Mouse (Mus musculus) embryonic facial prominence, embryonic 14.5 days (tissue): ENCODE data around the gene Snai3. TPM values are rescaled to one million over a fixed set of nuclear protein-coding genes. Genes with fewer than 3 reads are reported as not detected.

Experiments used
- ATAC-seq: fragments of 200-750 bp; cut with Nextera tagmentation; 2 replicates; pipeline ENCODE4 v1.8.0; 2017; ENCODE audit warnings: low read depth, moderate number of reproducible peaks, moderate TSS enrichment
- DNase-seq: peaks from one replicate; pipeline ENCODE4 v3.0.0-alpha.2; 2015; ENCODE audit warnings: low spot score
- H3K27ac ChIP-seq: fragments of 300-500 bp; sonication (generic); replicated peaks from 2 replicates; pipeline ENCODE4 v1.5.1; 2014; ENCODE audit warnings: low read depth, mild to moderate bottlenecking, low read length, moderate library complexity
- H3K27me3 ChIP-seq: fragments of 300-500 bp; sonication (generic); replicated peaks from 2 replicates; pipeline ENCODE4 v1.6.1; 2014; ENCODE audit warnings: low read length; ENCODE audit not compliant: control insufficient read depth, insufficient read depth
- H3K36me3 ChIP-seq: fragments of 300-500 bp; sonication (generic); 2 replicates; pipeline ENCODE4 v1.6.1; 2014; ENCODE audit warnings: low read length, mixed read lengths; ENCODE audit not compliant: control insufficient read depth, insufficient read depth
- H3K4me1 ChIP-seq: fragments of 300-500 bp; sonication (generic); 2 replicates; pipeline ENCODE4 v1.6.1; 2014; ENCODE audit warnings: antibody characterized with exemption, low read length; ENCODE audit not compliant: control insufficient read depth, insufficient read depth
- H3K4me2 ChIP-seq: fragments of 300-500 bp; sonication (generic); 2 replicates; pipeline ENCODE4 v1.6.1; 2014; ENCODE audit warnings: low read depth, mild to moderate bottlenecking, low read length, moderate library complexity, mixed read lengths
- H3K4me3 ChIP-seq: fragments of 300-500 bp; sonication (generic); 2 replicates; pipeline ENCODE4 v1.5.1; 2014; ENCODE audit warnings: low read depth, mild to moderate bottlenecking, low read length
- H3K9ac ChIP-seq: fragments of 300-500 bp; sonication (generic); 2 replicates; pipeline ENCODE4 v1.6.1; 2014; ENCODE audit warnings: low read depth, mild to moderate bottlenecking, low read length, moderate library complexity, mixed read lengths
- H3K9me3 ChIP-seq: fragments of 300-500 bp; sonication (generic); 2 replicates; pipeline ENCODE4 v1.6.1; 2016; ENCODE audit warnings: low read length; ENCODE audit not compliant: control insufficient read depth
- WGBS: fragments of 180-500 bp; shearing (Covaris S2); extraction: QIAGEN DNeasy Blood & Tissue Kit; methylation state at CpG from one replicate; pipeline ENCODE4 v1.1.7; 2014; 5-methylcytosine and 5-hydroxymethylcytosine counted together
- microRNA-seq: library from miRNA; unstranded; fragments of <30 nt; microRNA quantifications from one replicate; pipeline ENCODE4, GENCODE M21; 2016; ENCODE audit warnings: borderline number of aligned reads
- polyA plus RNA-seq: library from polyadenylated mRNA; unstranded; fragments of >200 nt; fragmentation: Nextera tagmentation; extraction: Ambion mirVana; gene quantifications from 2 replicates; pipeline ENCODE4 v1.2.1, GENCODE M21; 2014

The Snai3 gene
- polyA plus RNA-seq, 1 experiment from 2014 or later = 4.2 TPM

DNA sequence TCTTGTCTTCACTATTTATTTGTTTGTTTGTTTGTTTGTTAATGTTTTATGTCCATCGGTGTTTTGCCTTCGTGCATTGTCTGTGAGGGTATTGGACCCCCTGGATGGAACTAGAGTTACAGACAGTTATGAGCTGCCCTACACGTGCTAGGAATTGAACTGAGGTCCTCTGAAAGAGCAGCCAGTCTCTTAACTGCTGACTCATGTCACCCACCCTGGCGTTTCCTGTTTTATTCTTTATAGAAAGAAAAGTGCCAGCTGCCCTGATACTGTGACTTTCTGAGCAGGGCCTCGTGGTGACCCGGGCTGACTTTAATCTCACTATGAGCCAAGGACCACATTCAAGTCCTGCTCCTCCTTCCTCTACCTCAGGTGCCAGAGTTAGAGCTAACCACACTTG lies 45.0 kb downstream of the Snai3 start:
- H3K9me3 ChIP-seq = no peaks in the 10 kb centered on the region
- H3K4me2 ChIP-seq = no peak overlapping the region
- no peak overlapping the region for H3K9ac ChIP-seq
- no peaks in the 10 kb centered on the region for H3K4me1 ChIP-seq
- DNase-seq (no peak), ATAC-seq (no peak)
- H3K27ac ChIP-seq = no peak overlapping the region
- H3K36me3 ChIP-seq = peaks cover 82% of the 10 kb centered on the region
- 94% methylated on average over 6 of the region's 6 CpGs for WGBS
- no peaks in the 10 kb centered on the region for H3K27me3 ChIP-seq
- H3K4me3 ChIP-seq = no peak overlapping the region

DNA sequence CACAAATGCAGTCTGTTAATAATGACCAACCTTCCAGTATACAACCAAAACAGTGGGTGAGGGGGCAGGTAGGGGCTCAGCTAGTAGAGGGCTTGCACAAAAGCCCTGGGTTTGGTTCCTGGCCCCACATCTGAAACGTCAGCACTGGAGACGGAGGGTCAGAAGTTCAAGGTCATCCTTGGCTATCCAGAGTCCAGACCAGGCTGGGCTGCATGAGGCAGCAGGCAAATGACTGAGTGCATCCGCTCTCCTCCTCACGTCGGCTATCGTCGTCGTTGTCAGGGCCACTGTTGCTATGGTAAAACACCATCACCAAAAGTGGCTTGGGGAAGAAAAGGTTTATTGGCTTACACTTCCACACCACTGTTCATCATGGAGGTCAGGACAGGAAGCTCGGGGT lies 46.2 kb downstream of the Snai3 start:
- H3K27me3 ChIP-seq = no peaks in the 10 kb centered on the region
- no peak for ATAC-seq
- 80% methylated on average over 9 of the region's 9 CpGs for WGBS

GRCm38 (mm10) chr8:122407678-122408077 lies 52.9 kb downstream of the Snai3 start:
- Histone ChIP-seq H3K27ac (no peak overlapping the region), H3K27me3 (no peaks in the 10 kb centered on the region), H3K4me3 (no peak overlapping the region), H3K36me3 (peaks cover 100% of the 10 kb centered on the region), H3K4me2 (no peak overlapping the region), H3K9ac (no peak overlapping the region), H3K4me1 (no peaks in the 10 kb centered on the region), H3K9me3 (no peaks in the 10 kb centered on the region)
- no peak for DNase-seq
- WGBS = 94% methylated on average over 7 of the region's 7 CpGs
- ATAC-seq = no peak

More for the DNA sequence above, 46.2 kb downstream of the Snai3 start:
- Histone ChIP-seq H3K4me2 (no peak overlapping the region), H3K36me3 (peaks cover 95% of the 10 kb centered on the region), H3K27ac (no peak overlapping the region), H3K9me3 (no peaks in the 10 kb centered on the region), H3K4me1 (no peaks in the 10 kb centered on the region), H3K4me3 (no peak overlapping the region), H3K9ac (no peak overlapping the region)
- DNase-seq = no peak

DNA sequence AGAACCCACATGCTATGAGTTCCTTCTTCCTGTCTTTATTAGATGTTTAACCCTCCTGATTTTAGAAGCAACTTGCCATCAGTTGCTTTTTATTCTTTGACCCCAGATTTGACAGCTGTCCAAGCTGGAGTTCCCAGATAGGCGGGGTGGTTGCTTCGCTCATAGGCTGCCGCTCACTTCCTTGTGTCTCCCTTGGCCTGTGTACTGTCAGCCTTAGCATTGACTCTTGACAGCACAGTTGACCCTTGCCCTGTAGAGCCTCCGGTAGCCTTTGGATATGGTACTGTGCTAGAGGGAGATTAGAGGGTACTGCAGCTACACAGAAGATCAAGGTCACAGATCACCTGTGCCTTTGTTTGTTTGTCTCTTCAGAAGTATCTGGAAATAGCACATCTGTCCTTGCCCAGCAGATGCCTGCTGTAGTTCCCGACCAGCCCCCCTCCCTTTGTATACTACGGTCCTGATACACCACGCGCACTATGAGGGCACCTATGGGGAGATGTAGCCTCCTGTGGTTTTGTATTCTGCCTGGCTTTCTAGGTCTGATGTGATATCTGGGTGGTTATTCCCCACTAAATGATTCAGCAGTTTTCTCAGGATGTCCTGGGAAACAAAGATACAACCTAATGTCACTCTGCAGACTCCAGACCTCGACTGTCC lies 55.3 kb downstream of the Snai3 start:
- no peak overlapping the region for H3K9ac ChIP-seq
- H3K4me1 ChIP-seq = no peaks in the 10 kb centered on the region
- H3K4me3 ChIP-seq = no peak overlapping the region
- no peak for ATAC-seq
- DNase-seq = no peak
- 84% methylated on average over 9 of the region's 9 CpGs for WGBS
- H3K36me3 ChIP-seq = peaks cover 100% of the 10 kb centered on the region
- H3K9me3 ChIP-seq = no peaks in the 10 kb centered on the region
- no peak overlapping the region for H3K4me2 ChIP-seq
- H3K27ac ChIP-seq = no peak overlapping the region
- H3K27me3 ChIP-seq = no peaks in the 10 kb centered on the region

Small RNAs within 50 kb of the gene (microRNA-seq; reads per million reads assigned to microRNA genes)
- gene Gm24366 = not detected

Other genes with a start within 250 kb of the Snai3 start
- gene Zfpm1, start 178.6 kb downstream of the Snai3 start, polyA plus RNA-seq = 1.7 and 1.9 TPM in 2 replicates
- 0.16 TPM in 1 of 2 replicates, not detected in the other for gene Trhr2, start 100.0 kb downstream of the Snai3 start, polyA plus RNA-seq
- gene Zc3h18, start 84.1 kb downstream of the Snai3 start, polyA plus RNA-seq = 30.9 and 31.6 TPM in 2 replicates
- gene Il17c, start 38.7 kb downstream of the Snai3 start, polyA plus RNA-seq = not detected in 2 replicates
- 160 and 173 TPM in 2 replicates for gene Cyba, start 27.8 kb downstream of the Snai3 start, polyA plus RNA-seq
- gene Mvd, start 17.3 kb downstream of the Snai3 start, polyA plus RNA-seq = 27.1 and 34.4 TPM in 2 replicates
- 40.0 and 40.1 TPM in 2 replicates for gene Rnf166, start 15.3 kb upstream of the Snai3 start, polyA plus RNA-seq
- 49.0 and 49.2 TPM in 2 replicates for gene Ctu2, start 15.4 kb upstream of the Snai3 start, polyA plus RNA-seq
- gene Piezo1, start 90.6 kb upstream of the Snai3 start, polyA plus RNA-seq = 18.7 and 22.7 TPM in 2 replicates
- 32.9 and 33.7 TPM in 2 replicates for gene Cdt1, start 107.3 kb upstream of the Snai3 start, polyA plus RNA-seq
- 291 and 314 TPM in 2 replicates for gene Aprt, start 116.2 kb upstream of the Snai3 start, polyA plus RNA-seq
- 13.1 TPM in 2 replicates for gene Galns, start 150.7 kb upstream of the Snai3 start, polyA plus RNA-seq
- 66.7 and 74.5 TPM in 2 replicates for gene Trappc2l, start 150.9 kb upstream of the Snai3 start, polyA plus RNA-seq
- 0.35 TPM in 1 of 2 replicates, not detected in the other for gene Pabpn1l, start 162.0 kb upstream of the Snai3 start, polyA plus RNA-seq
- 7.2 and 8.1 TPM in 2 replicates for gene Cbfa2t3, start 238.4 kb upstream of the Snai3 start, polyA plus RNA-seq